Mouse (Mus musculus): Measurements from ENCODE around the gene Ctnnd1. TPM values are rescaled to one million over a fixed set of nuclear protein-coding genes. Genes with fewer than 3 reads are reported as not detected.

Ctnnd1 gene
- total and polyA plus RNA-seq, 3 experiments, result 26.5 to 61.4 (median 53.4) TPM

GRCm38 (mm10) chr2:84612764-84613163, 37.8 kb downstream of the Ctnnd1 start:
- intact Hi-C loops (cut with DNase I), result loop anchor here (5.0 kb wide), 2 partner anchors 35 to 155 kb away; no protein-coding TSS in a partner anchor
- no peak overlapping the region for H3K9ac ChIP-seq (ENCODE audit: low read depth, low read length)
- no peak for TF ChIP-seq POLR2A (IDR thresholded peaks at IDR 0.05; ENCODE audit: insufficient read depth, low read depth, low read length)
- H3K27ac ChIP-seq, result no peak overlapping the region; the same call in 1 of the 2 replicates
- no peak overlapping the region for H3K4me3 ChIP-seq
- H3K36me3 ChIP-seq (ENCODE audit: control insufficient read depth, insufficient read depth, low read length), result peaks cover 43% of the 10 kb centered on the region
- H3K27me3 ChIP-seq (ENCODE audit: control insufficient read depth, insufficient read depth, low read length), result no peaks in the 10 kb centered on the region
- 58% methylated on average over 6 of the region's 6 CpGs for WGBS
- no peak for DNase-seq
- H3K4me1 ChIP-seq (ENCODE audit: control insufficient read depth, insufficient read depth, low read length), result peaks cover 3% of the 10 kb centered on the region
- peaks cover 2% of the 10 kb centered on the region for H3K79me2 ChIP-seq (replicated peaks; ENCODE audit: control insufficient read depth, insufficient read depth, low read length)

GRCm38 (mm10) chr2:84607842-84608241, 42.7 kb downstream of the Ctnnd1 start:
- Histone ChIP-seq H3K27ac (no peak overlapping the region), H3K4me1 (ENCODE audit: control insufficient read depth, insufficient read depth, low read length) (peaks cover 2% of the 10 kb centered on the region), H3K27me3 (ENCODE audit: control insufficient read depth, insufficient read depth, low read length) (no peaks in the 10 kb centered on the region), H3K9ac (ENCODE audit: low read depth, low read length) (no peak overlapping the region), H3K79me2 (replicated peaks; ENCODE audit: control insufficient read depth, insufficient read depth, low read length) (peaks cover 2% of the 10 kb centered on the region; the same call in 1 of the 2 replicates), H3K4me3 (no peak overlapping the region), H3K36me3 (ENCODE audit: control insufficient read depth, insufficient read depth, low read length) (peaks cover 18% of the 10 kb centered on the region)
- no peak for TF ChIP-seq CTCF (IDR thresholded peaks at IDR 0.05)
- TF ChIP-seq POLR2A (IDR thresholded peaks at IDR 0.05; ENCODE audit: insufficient read depth, low read depth, low read length), result no peak
- no peak for TF ChIP-seq EP300 (IDR thresholded peaks at IDR 0.05; ENCODE audit: insufficient read depth, low read depth, low read length)
- intact Hi-C loops (cut with DNase I), result no loop called here
- no peak for DNase-seq
- WGBS, result 67% methylated on average over 1 of the region's 1 CpGs

- WGBS, result 57% methylated on average over 2 of the region's 2 CpGs
- Histone ChIP-seq H3K27me3 (ENCODE audit: control insufficient read depth, insufficient read depth, low read length) (no peaks in the 10 kb centered on the region), H3K4me3 (no peak overlapping the region), H3K4me1 (ENCODE audit: control insufficient read depth, insufficient read depth, low read length) (no peaks in the 10 kb centered on the region), H3K36me3 (ENCODE audit: control insufficient read depth, insufficient read depth, low read length) (peaks cover 6% of the 10 kb centered on the region), H3K27ac (no peak overlapping the region), H3K9ac (ENCODE audit: low read depth, low read length) (no peak overlapping the region), H3K79me2 (replicated peaks; ENCODE audit: control insufficient read depth, insufficient read depth, low read length) (no peaks in the 10 kb centered on the region)
- intact Hi-C loops (cut with DNase I), result no loop called here
- no peak for DNase-seq
- TF ChIP-seq CTCF (IDR thresholded peaks at IDR 0.05) (no peak), EP300 (IDR thresholded peaks at IDR 0.05; ENCODE audit: insufficient read depth, low read depth, low read length) (no peak), POLR2A (IDR thresholded peaks at IDR 0.05; ENCODE audit: insufficient read depth, low read depth, low read length) (no peak)
Observed at GRCm38 (mm10) chr2:84600977-84601376, 49.6 kb downstream of the Ctnnd1 start.

GRCm38 (mm10) chr2:84599270-84599888, 51.2 kb downstream of the Ctnnd1 start:
- Histone ChIP-seq H3K79me2 (replicated peaks; ENCODE audit: control insufficient read depth, insufficient read depth, low read length) (no peaks in the 10 kb centered on the region), H3K36me3 (ENCODE audit: control insufficient read depth, insufficient read depth, low read length) (peaks cover 8% of the 10 kb centered on the region), H3K4me1 (ENCODE audit: control insufficient read depth, insufficient read depth, low read length) (no peaks in the 10 kb centered on the region), H3K9ac (ENCODE audit: low read depth, low read length) (no peak overlapping the region), H3K4me3 (no peak overlapping the region), H3K27me3 (ENCODE audit: control insufficient read depth, insufficient read depth, low read length) (no peaks in the 10 kb centered on the region), H3K27ac (no peak overlapping the region)
- no peak for DNase-seq
- intact Hi-C loops (cut with DNase I), result no loop called here
- WGBS, result 79% methylated on average over 6 of the region's 6 CpGs
- TF ChIP-seq POLR2A (IDR thresholded peaks at IDR 0.05; ENCODE audit: insufficient read depth, low read depth, low read length) (no peak), EP300 (IDR thresholded peaks at IDR 0.05; ENCODE audit: insufficient read depth, low read depth, low read length) (no peak), CTCF (IDR thresholded peaks at IDR 0.05) (no peak)

- H3K4me3 ChIP-seq, result no peak overlapping the region
- H3K9ac ChIP-seq (ENCODE audit: low read depth, low read length), result no peak overlapping the region
- no peaks in the 10 kb centered on the region for H3K27me3 ChIP-seq (ENCODE audit: control insufficient read depth, insufficient read depth, low read length)
- intact Hi-C loops (cut with DNase I), result no loop called here
- no peak for DNase-seq
- H3K27ac ChIP-seq, result no peak overlapping the region
- no peaks in the 10 kb centered on the region for H3K4me1 ChIP-seq (ENCODE audit: control insufficient read depth, insufficient read depth, low read length)
- peaks cover 6% of the 10 kb centered on the region for H3K36me3 ChIP-seq (ENCODE audit: control insufficient read depth, insufficient read depth, low read length)
- no peaks in the 10 kb centered on the region for H3K79me2 ChIP-seq (replicated peaks; ENCODE audit: control insufficient read depth, insufficient read depth, low read length)
- TF ChIP-seq POLR2A (IDR thresholded peaks at IDR 0.05; ENCODE audit: insufficient read depth, low read depth, low read length) (no peak), EP300 (IDR thresholded peaks at IDR 0.05; ENCODE audit: insufficient read depth, low read depth, low read length) (no peak), CTCF (IDR thresholded peaks at IDR 0.05) (no peak)
- WGBS, result 94% methylated on average over 1 of the region's 1 CpGs
Observed at GRCm38 (mm10) chr2:84597123-84597522, 53.4 kb downstream of the Ctnnd1 start.

- TF ChIP-seq CTCF (IDR thresholded peaks at IDR 0.05) (no peak), EP300 (IDR thresholded peaks at IDR 0.05; ENCODE audit: insufficient read depth, low read depth, low read length) (no peak), POLR2A (IDR thresholded peaks at IDR 0.05; ENCODE audit: insufficient read depth, low read depth, low read length) (no peak)
- Histone ChIP-seq H3K4me3 (no peak overlapping the region), H3K27me3 (ENCODE audit: control insufficient read depth, insufficient read depth, low read length) (no peaks in the 10 kb centered on the region), H3K36me3 (ENCODE audit: control insufficient read depth, insufficient read depth, low read length) (peaks cover 4% of the 10 kb centered on the region), H3K79me2 (replicated peaks; ENCODE audit: control insufficient read depth, insufficient read depth, low read length) (no peaks in the 10 kb centered on the region), H3K4me1 (ENCODE audit: control insufficient read depth, insufficient read depth, low read length) (no peaks in the 10 kb centered on the region), H3K27ac (no peak overlapping the region), H3K9ac (ENCODE audit: low read depth, low read length) (no peak overlapping the region)
- WGBS, result 86% methylated on average over 8 of the region's 8 CpGs
- intact Hi-C loops (cut with DNase I), result no loop called here
- no peak for DNase-seq
Observed at GRCm38 (mm10) chr2:84592801-84593200, 57.8 kb downstream of the Ctnnd1 start.
